Mouse (Mus musculus) midbrain, embryonic 10.5 days (tissue): ENCODE results near the gene Rpl18. TPM values are rescaled to one million over a fixed set of nuclear protein-coding genes. Genes with fewer than 3 reads are reported as not detected.

Experiments used
- DNase-seq: peaks from one replicate; pipeline ENCODE4 v3.0.0-alpha.2; 2017; ENCODE audit warnings: low spot score
- H3K27ac ChIP-seq: fragments of 300-500 bp; sonication (generic); replicated peaks from 2 replicates; pipeline ENCODE4 v1.5.1; 2016; ENCODE audit warnings: mild to moderate bottlenecking
- H3K27me3 ChIP-seq: fragments of 300-500 bp; sonication (generic); 2 replicates; pipeline ENCODE4 v1.6.1; 2016; ENCODE audit warnings: low read depth, mild to moderate bottlenecking; ENCODE audit not compliant: poor library complexity, severe bottlenecking
- H3K36me3 ChIP-seq: fragments of 300-500 bp; sonication (generic); 2 replicates; pipeline ENCODE4 v1.6.1; 2016; ENCODE audit warnings: mild to moderate bottlenecking, moderate library complexity
- H3K4me1 ChIP-seq: fragments of 300-500 bp; sonication (generic); 2 replicates; pipeline ENCODE4 v1.6.1; 2016
- H3K4me3 ChIP-seq: fragments of 300-500 bp; sonication (generic); 2 replicates; pipeline ENCODE4 v1.5.1; 2016; ENCODE audit warnings: mild to moderate bottlenecking, moderate library complexity
- H3K9me3 ChIP-seq: fragments of 300-500 bp; sonication (generic); replicated peaks from 2 replicates; pipeline ENCODE4 v1.6.1; 2016; ENCODE audit warnings: mild to moderate bottlenecking
- WGBS: fragments of 180-500 bp; shearing (Covaris S2); methylation state at CpG from one replicate; pipeline ENCODE4 v1.1.7; 2016; 5-methylcytosine and 5-hydroxymethylcytosine counted together
- polyA plus RNA-seq: library from polyadenylated mRNA; unstranded; fragments of >200 nt; fragmentation: Nextera tagmentation; extraction: Ambion mirVana; gene quantifications from 2 replicates; pipeline ENCODE4 v1.2.1, GENCODE M21; 2016

Rpl18 gene
- polyA plus RNA-seq, 1 experiment from 2014 or later = 1,116 TPM

DNA sequence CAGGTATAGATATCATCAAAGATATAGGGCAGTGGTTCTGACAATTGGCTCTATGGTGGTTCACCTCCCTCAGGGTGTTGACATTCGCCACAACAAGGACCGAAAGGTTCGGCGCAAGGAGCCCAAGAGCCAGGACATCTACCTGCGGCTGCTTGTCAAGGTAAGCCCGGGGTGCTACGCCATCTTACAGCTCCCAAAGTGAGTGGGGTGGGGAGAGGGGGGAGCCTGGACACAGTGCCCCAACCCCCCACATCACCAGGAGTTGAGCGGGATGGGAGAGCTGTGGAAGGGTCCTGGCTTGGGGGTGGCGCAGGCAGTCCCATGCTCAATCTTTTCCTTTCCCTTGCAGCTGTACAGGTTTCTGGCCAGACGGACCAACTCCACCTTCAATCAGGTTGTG, 3.9 kb downstream of the Rpl18 start:
- Histone ChIP-seq H3K4me3 (peak overlapping the region; percentile 82), H3K36me3 (peaks cover 54% of the 10 kb centered on the region), H3K4me1 (peaks cover 62% of the 10 kb centered on the region), H3K27me3 (no peaks in the 10 kb centered on the region), H3K9me3 (no peaks in the 10 kb centered on the region), H3K27ac (peak overlapping the region; percentile 96; the same call in 1 of the 2 replicates)
- no peak for DNase-seq
- 85% methylated on average over 10 of the region's 10 CpGs for WGBS

DNA sequence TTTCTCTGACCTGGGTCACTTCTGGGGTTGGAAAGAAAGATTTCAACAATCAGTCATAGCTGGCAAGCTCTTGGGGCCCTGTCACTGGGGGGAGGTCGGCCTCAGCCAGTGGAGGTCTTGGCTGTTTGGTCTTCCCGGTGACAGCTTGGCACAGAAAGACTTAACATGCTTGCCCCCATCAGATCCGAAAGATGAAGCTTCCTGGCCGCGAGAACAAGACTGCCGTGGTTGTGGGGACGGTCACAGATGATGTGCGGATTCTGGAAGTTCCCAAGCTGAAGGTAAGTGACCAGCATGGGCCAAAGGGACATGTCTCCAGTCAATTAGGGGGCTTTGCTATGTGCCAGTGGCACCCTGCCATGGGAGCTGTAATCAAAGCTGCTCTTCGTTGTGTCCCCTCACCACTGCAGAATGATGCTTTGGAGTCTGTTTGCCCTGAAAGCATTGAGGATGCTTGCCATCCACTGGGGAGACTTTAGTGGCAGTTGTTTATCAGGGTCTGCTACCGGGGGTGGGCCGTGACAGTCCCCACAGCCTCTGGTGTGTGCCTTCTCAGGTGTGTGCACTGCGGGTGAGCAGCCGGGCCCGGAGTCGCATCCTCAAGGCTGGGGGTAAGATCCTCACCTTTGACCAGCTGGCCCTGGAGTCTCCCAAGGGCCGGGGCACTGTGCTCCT, 4.6 kb downstream of the Rpl18 start:
- no peak for DNase-seq
- Histone ChIP-seq H3K36me3 (peaks cover 61% of the 10 kb centered on the region), H3K4me1 (peaks cover 55% of the 10 kb centered on the region), H3K4me3 (peak overlapping the region; percentile 82; the same call in 1 of the 2 replicates), H3K27ac (no peak overlapping the region; the same call in 1 of the 2 replicates), H3K27me3 (no peaks in the 10 kb centered on the region), H3K9me3 (no peaks in the 10 kb centered on the region)
- WGBS = 90% methylated on average over 16 of the region's 16 CpGs

DNA sequence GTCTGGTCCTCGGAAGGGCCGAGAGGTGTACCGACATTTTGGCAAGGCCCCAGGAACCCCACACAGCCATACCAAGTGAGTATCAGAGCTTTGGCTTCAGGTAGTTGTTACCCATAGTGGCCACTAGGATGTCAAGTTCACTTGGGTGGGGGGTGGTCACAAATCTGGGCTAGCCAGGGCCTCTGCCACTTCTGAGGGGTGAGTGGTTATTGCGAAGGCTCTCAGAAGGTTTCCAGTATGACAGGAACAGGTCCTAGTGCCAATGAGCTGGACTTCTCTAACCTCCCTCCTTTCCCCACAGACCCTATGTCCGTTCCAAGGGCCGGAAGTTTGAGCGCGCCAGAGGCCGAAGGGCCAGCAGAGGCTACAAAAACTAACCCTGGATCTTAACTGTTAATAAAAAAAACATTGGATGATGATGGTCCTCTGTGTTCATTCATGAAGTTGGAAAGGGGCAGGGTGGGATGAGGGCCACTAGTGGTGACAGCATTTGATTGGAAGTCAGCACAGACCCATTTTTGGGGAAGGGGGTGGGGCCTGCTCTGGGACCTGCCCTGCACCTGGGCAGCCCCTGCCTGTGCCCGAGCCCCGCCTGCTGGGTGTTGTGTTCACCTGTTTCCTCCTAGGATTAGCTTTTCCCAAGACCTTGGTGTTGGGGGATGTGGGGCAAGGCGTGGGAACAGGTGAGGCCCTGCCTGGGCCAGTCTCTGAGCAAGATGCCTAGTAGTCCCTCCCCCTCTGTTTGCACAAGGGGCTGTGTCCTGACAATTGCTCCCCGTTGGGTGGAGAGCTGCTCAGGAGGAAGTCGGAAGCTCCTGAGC, 5.4 kb downstream of the Rpl18 start, which contains the start of gene Fam83e:
Gene Fam83e, plus strand, starts transcription at position 800 of the 821 bp plus-strand sequence.
- H3K4me1 ChIP-seq = peaks cover 48% of the 10 kb centered on the region
- peak within 1 kb of the TSS; percentile 82; the same call in 1 of the 2 replicates for H3K4me3 ChIP-seq
- H3K9me3 ChIP-seq = no peaks in the 10 kb centered on the region
- H3K27ac ChIP-seq = no peak within 1 kb of the TSS
- no peaks in the 10 kb centered on the region for H3K27me3 ChIP-seq
- H3K36me3 ChIP-seq = peaks cover 69% of the 10 kb centered on the region
- WGBS = 89% methylated on average over 14 of the region's 14 CpGs
- no peak for DNase-seq

DNA sequence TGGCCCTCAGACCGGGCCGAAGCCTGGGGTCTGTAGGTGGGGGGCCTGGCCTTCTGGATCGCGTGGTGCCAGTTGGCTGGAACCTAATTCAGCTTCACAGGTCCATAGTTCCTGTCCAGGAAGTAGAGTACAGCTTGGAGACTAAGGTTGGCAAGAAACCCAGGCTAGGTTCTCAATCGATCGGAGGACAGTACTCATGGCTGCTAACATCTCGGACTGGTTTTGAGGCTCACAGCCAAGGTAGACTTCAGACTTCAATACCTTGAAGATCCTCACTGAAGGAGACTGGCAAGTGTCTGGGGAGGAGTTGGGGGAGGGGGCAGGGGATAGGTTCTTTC, 5.9 kb downstream of the Rpl18 start:
- H3K4me1 ChIP-seq = peaks cover 42% of the 10 kb centered on the region
- peaks cover 74% of the 10 kb centered on the region for H3K36me3 ChIP-seq
- H3K4me3 ChIP-seq = 0 out of 2 replicates have a peak overlapping the region, but pooled peaks have one; percentile 2
- H3K9me3 ChIP-seq = no peaks in the 10 kb centered on the region
- H3K27me3 ChIP-seq = no peaks in the 10 kb centered on the region
- H3K27ac ChIP-seq = no peak overlapping the region
- WGBS = 80% methylated on average over 7 of the region's 7 CpGs
- DNase-seq = no peak

DNA sequence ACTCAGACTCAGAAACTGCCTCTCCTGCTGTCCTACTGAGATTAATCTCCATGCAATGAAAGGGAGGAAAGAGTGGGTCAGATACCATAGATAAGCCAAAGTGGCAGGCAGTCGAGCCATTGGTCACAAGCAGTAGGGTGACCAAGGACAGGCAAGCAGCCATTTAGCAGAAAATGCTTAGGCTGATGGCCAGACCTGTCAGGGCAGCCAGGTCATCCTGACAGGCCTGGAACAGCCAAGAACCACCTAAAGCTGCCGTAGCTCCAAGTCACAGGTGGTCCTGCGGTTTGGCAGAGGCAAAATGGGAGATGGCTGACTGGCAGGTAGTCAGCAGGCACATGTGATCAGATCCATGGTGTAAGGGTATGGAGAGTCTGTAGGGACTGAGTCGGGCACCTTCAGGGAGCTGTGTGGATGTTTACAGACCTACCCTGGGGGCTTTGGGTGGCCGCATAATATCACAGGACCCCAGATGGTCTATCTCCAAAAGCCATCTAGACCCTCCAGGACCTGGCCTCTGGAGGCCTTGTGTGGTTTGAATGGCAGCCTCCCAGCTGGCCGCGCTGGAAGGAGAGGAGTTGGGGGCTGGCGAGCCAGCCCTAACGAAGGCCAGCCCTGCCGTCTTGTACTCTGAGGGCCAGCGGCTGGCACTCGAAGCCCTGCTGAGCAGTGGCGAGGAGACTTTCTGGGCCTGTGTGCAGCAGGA, 6.5 kb downstream of the Rpl18 start:
- Histone ChIP-seq H3K27ac (no peak overlapping the region), H3K36me3 (peaks cover 80% of the 10 kb centered on the region), H3K9me3 (no peaks in the 10 kb centered on the region), H3K27me3 (no peaks in the 10 kb centered on the region), H3K4me3 (peak overlapping the region; percentile 2; the same call in 1 of the 2 replicates), H3K4me1 (peaks cover 37% of the 10 kb centered on the region)
- WGBS = 84% methylated on average over 13 of the region's 13 CpGs
- DNase-seq = no peak

DNA sequence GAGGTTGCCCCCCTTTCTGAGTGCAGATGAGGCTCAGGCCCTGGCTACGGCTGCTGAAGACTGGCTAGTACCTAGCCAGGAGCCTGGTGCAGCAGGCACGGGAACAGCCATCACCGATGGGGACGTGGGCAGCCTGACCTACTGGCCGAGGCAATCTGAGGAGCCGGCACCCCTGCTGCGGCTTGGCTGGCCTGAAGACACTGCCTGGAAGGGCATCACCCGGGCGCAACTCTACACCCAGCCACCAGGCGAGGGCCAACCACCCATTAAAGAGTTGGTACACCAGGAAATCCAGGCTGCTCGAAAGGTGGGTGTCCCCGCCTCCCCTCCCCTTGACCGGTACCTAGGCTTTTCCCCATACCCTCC, 7.1 kb downstream of the Rpl18 start:
- H3K4me3 ChIP-seq = peak overlapping the region; percentile 2; the same call in 1 of the 2 replicates
- H3K4me1 ChIP-seq = peaks cover 32% of the 10 kb centered on the region
- no peak overlapping the region for H3K27ac ChIP-seq
- no peak for DNase-seq
- peaks cover 86% of the 10 kb centered on the region for H3K36me3 ChIP-seq
- H3K27me3 ChIP-seq = no peaks in the 10 kb centered on the region
- WGBS = 88% methylated on average over 13 of the region's 13 CpGs
- H3K9me3 ChIP-seq = no peaks in the 10 kb centered on the region

DNA sequence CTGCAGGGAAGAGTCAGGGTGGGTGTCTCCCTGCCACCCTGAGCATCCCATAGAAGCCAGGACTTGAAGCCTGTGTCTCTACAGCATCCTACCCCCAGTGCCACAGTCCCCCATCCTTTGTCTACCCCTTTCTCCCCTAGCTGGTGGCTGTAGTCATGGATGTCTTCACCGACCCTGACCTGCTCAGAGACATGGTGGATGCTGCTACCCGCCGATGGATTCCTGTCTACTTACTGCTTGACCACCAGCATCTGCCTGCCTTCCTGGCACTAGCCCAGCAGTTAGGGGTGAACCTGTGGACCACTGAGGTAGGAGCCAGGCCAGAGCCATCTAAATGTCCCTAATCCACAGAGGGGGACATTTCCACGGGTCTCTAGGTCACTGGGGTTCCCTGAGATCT, 8.0 kb downstream of the Rpl18 start:
- Histone ChIP-seq H3K27me3 (no peaks in the 10 kb centered on the region), H3K4me3 (no peak overlapping the region), H3K27ac (no peak overlapping the region), H3K9me3 (no peaks in the 10 kb centered on the region), H3K4me1 (peaks cover 32% of the 10 kb centered on the region), H3K36me3 (peaks cover 95% of the 10 kb centered on the region)
- 94% methylated on average over 4 of the region's 4 CpGs for WGBS
- no peak for DNase-seq

DNA sequence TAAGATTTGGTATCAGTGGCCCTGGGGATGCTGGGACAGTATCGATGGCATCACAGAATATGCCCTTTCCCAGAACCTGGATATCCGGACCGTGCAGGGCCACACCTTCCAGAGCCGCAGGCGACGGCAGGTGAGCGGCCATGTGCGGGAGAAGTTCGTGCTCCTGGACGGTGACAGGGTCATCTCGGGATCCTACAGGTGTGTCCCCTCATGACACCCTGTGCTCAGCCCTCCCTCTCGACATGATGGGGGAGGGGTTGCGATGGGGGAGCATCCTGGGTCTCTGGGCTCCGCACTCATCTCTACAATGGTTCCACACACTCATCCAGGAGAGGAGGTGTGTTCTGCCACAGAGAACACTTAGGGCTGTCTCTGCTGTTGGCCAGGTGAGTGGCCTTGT, 8.5 kb downstream of the Rpl18 start:
- 95% methylated on average over 14 of the region's 14 CpGs for WGBS
- Histone ChIP-seq H3K4me3 (no peak overlapping the region), H3K4me1 (peaks cover 30% of the 10 kb centered on the region), H3K27ac (no peak overlapping the region), H3K36me3 (peaks cover 100% of the 10 kb centered on the region), H3K9me3 (no peaks in the 10 kb centered on the region), H3K27me3 (no peaks in the 10 kb centered on the region)
- DNase-seq = no peak

DNA sequence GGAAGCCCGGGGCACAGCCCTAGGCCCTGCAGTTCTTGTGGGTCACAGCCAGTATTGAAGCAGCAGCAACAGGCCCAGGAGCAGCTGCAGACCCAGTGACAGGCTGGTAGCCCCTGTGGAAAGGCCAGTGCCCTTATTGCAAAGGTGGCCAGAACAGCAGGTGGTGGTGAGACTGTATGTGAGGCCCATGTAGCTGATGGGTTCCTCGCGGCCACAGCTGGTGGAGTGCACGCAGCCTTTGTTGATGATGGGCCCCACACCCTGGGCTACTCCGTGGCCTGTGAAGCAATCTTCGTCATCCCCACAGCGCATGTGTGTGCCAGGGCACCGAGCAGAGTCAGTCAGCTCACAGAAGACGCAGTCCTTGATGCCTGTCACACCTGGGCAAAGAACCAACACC, 9.9 kb downstream of the Rpl18 start:
- peaks cover 100% of the 10 kb centered on the region for H3K36me3 ChIP-seq
- WGBS = 93% methylated on average over 9 of the region's 9 CpGs
- DNase-seq = no peak

DNA sequence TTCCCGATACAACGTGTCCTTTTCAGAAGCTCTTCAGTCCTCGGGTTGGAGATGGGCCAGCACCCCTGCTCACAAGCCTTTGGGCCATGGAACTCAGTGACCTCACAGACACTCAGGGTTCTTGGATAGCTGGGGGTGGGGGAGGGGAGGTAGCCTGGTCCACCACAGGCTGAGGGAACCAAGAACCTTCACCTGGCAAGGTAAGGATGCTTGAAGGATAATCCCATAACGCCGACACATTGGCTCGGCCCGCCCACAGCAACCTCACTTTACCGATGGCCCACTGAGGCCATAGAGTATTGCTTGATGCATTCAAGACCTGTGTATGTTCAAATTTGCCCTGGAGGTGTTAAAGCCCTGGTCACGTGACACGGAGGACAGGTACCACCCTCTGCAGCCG, 10.5 kb downstream of the Rpl18 start, which contains the start of gene Spaca4:
Gene Spaca4, minus strand, starts transcription at position 101 of the 400 bp plus-strand sequence.
- Histone ChIP-seq H3K36me3 (peaks cover 97% of the 10 kb centered on the region), H3K27me3 (no peaks in the 10 kb centered on the region), H3K4me3 (no peak within 1 kb of the TSS), H3K4me1 (peaks cover 28% of the 10 kb centered on the region), H3K27ac (no peak within 1 kb of the TSS), H3K9me3 (no peaks in the 10 kb centered on the region)
- no peak for DNase-seq
- 92% methylated on average over 11 of the region's 11 CpGs for WGBS

More for the DNA sequence above, 9.9 kb downstream of the Rpl18 start:
- no peak overlapping the region for H3K4me3 ChIP-seq
- H3K27ac ChIP-seq = no peak overlapping the region
- H3K4me1 ChIP-seq = peaks cover 25% of the 10 kb centered on the region
- H3K9me3 ChIP-seq = no peaks in the 10 kb centered on the region
- no peaks in the 10 kb centered on the region for H3K27me3 ChIP-seq

DNA sequence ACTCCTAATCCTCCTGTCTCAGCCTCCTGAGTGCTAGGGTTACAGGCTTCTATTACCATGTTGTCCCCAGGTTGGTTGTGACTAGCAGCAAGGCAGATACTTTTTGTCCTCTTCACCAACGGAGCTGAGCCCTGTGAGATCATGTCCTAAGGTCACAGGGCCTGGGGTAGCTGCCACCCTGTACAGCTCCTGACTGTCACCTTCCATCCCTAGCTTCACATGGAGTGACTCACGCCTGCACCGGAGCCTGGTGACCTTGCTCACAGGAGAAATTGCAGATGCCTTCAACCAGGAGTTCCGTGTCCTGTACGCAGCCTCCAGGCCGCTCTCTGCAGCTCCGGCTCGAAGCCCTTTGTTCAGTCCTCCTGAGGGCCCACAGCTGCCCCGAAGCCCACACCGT, 11.2 kb downstream of the Rpl18 start:
- no peak overlapping the region for H3K4me3 ChIP-seq
- no peaks in the 10 kb centered on the region for H3K9me3 ChIP-seq
- 95% methylated on average over 10 of the region's 10 CpGs for WGBS
- H3K27ac ChIP-seq = no peak overlapping the region
- DNase-seq = no peak
- no peaks in the 10 kb centered on the region for H3K27me3 ChIP-seq
- peaks cover 29% of the 10 kb centered on the region for H3K4me1 ChIP-seq
- H3K36me3 ChIP-seq = peaks cover 90% of the 10 kb centered on the region

DNA sequence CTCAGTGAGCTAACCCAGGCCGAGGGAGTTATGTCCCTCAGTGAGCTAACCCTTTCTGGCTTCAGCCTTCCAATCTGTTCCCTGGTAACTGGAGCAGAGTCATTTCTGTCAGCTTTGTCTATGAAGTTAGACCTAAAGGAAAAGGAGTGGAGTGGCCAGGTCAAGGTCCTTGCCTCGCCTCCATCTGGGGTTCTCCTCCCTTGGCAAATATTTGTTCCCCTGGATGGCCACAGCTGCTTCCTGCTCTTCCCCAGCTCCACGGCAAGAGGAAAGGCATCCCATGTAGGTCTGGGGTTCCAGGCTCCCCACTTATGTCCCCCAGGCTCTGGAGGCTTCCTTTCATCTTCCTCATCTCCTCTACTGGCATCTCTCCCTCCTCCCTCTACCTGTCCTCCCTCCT, 12.4 kb downstream of the Rpl18 start:
- no peak for DNase-seq
- H3K9me3 ChIP-seq = no peaks in the 10 kb centered on the region
- H3K4me3 ChIP-seq = no peak overlapping the region
- 82% methylated on average over 3 of the region's 3 CpGs for WGBS
- peaks cover 23% of the 10 kb centered on the region for H3K4me1 ChIP-seq
- peaks cover 78% of the 10 kb centered on the region for H3K36me3 ChIP-seq
- H3K27ac ChIP-seq = no peak overlapping the region
- no peaks in the 10 kb centered on the region for H3K27me3 ChIP-seq
